Mouse (Mus musculus) MEL (cell line): Measurements from ENCODE around the gene Crb3.

Experiments used
- CTCF ChIP-seq, 3 experiments: IDR thresholded peaks in 2 of 3; conservative IDR thresholded peaks in 1 of 3; 2 replicates each; pipeline ENCODE4 v1.5.1; 2011 to 2012; ENCODE audit warnings: low read length in 3 of 3, low read depth in 2 of 3, mild to moderate bottlenecking in 2 of 3, improper control_type of control experiment in 1 of 3, inconsistent platforms in 1 of 3, mixed read lengths in 1 of 3, moderate library complexity in 1 of 3; ENCODE audit not compliant: control insufficient read depth in 1 of 3, insufficient read depth in 1 of 3, poor library complexity in 1 of 3, severe bottlenecking in 1 of 3
- ELF1 ChIP-seq: IDR thresholded peaks from 2 replicates; pipeline ENCODE4 v1.6.1; 2014; ENCODE audit warnings: low read depth, mild to moderate bottlenecking, inconsistent platforms, low read length, improper control_type of control experiment, moderate library complexity
- EP300 ChIP-seq, 2 experiments: IDR thresholded peaks; 2 replicates each; pipeline ENCODE4 v1.6.1; 2011; ENCODE audit warnings: improper control_type of control experiment in 2 of 2, low read length in 2 of 2, low read depth in 1 of 2, mild to moderate bottlenecking in 1 of 2
- GATA1 ChIP-seq: IDR thresholded peaks from 2 replicates; pipeline ENCODE4 v1.6.1; 2011; ENCODE audit warnings: low read depth, low read length, improper control_type of control experiment
- HCFC1 ChIP-seq: IDR thresholded peaks from 2 replicates; pipeline ENCODE4 v1.6.1; 2012; ENCODE audit warnings: low read depth, mild to moderate bottlenecking, inconsistent platforms, low read length, improper control_type of control experiment, moderate library complexity
- SMC3 ChIP-seq: IDR thresholded peaks from 2 replicates; pipeline ENCODE4 v1.6.1; 2011; ENCODE audit warnings: low read depth, low read length, improper control_type of control experiment
- USF1 ChIP-seq: IDR thresholded peaks from 2 replicates; pipeline ENCODE4 v1.6.1; 2014; ENCODE audit warnings: low read depth, mild to moderate bottlenecking, inconsistent platforms, low read length, improper control_type of control experiment, moderate library complexity
- ZC3H11A ChIP-seq: IDR thresholded peaks from 2 replicates; pipeline ENCODE4 v1.6.1; 2012; ENCODE audit warnings: low read depth, mild to moderate bottlenecking, inconsistent platforms, low read length, improper control_type of control experiment

- TF ChIP-seq SMC3 (no peak), CTCF (IDR thresholded peaks at IDR 0.05 in 2 of 3, conservative IDR thresholded peaks at IDR 0.05 in 1 of 3; ENCODE audit: control insufficient read depth in 1 of 3, insufficient read depth in 1 of 3, low read depth in 2 of 3, low read length in 3 of 3, poor library complexity in 1 of 3, severe bottlenecking in 1 of 3) (no peak), USF1 (no peak), GATA1 (no peak), EP300 (IDR thresholded peaks at IDR 0.05; ENCODE audit: low read depth in 1 of 2, low read length in 2 of 2) (no peak), ELF1 (no peak), ZC3H11A (no peak), HCFC1 (no peak)
Observed at GRCm38 (mm10) chr17:57087049-57087832, 28.3 kb downstream of the Crb3 start, which contains the start of gene Tubb4a.
